Mouse (Mus musculus) erythroblast, embryonic 14.5 days (primary cell): Measurements from ENCODE around the gene Rtn4r.

Experiments
- GATA1 ChIP-seq: IDR thresholded peaks from 2 replicates; pipeline ENCODE4 v1.6.1; 2012; ENCODE audit warnings: low read length, inconsistent platforms, mixed read lengths
- TAL1 ChIP-seq: IDR thresholded peaks from 3 replicates; pipeline ENCODE4 v1.6.1; 2012; ENCODE audit warnings: low read length, inconsistent platforms, mixed read lengths

DNA sequence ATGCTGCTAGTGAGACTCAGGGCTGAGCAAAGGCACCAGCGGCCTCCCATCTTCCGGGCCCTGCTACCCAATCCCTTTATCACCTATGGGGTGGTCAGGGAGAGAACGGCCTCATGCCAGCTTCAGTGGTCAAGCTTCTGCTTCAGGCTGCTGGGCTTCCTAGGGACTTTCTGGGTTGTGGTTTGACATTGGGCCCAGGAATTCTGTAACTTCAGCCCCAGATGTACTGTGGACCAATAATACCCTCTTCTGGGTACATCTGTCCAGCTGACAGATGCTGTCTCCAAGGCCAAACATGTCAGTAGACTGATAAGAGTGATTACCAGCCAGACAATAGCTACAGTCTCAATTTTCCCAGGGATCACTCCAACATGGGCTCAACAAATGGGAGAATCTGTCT lies 42.3 kb downstream of the Rtn4r start:
- TF ChIP-seq GATA1 (no peak), TAL1 (no peak)
